ENCODE assay signal across 16 mouse cellular contexts in genomic region chr17:57285077-57285476, GRCm38 (mm10). TPM values are rescaled to one million over a fixed set of nuclear protein-coding genes. Genes with fewer than 3 reads are reported as not detected.
A peak's percentile ranks its signal among the peaks of the same experiment; 100 is the strongest.
DNase-seq lines count a peak whose midpoint lies in the region; ATAC-seq and TF ChIP-seq lines count a peak whose summit lies in the region.
"Had no signal": no experiment of that assay in that cellular context is flagged by ENCODE, and none has a peak within 500 bp of the region (broad histone marks: within the 10 kb centered on the region; RNA-seq: fewer than 3 reads in every experiment).

No protein-coding gene starts in this region.

- no peak for TF ChIP-seq CTCF in spleen, adult 2 months (IDR thresholded peaks at IDR 0.05; ENCODE audit: extremely low read depth, insufficient read depth, insufficient read length, insufficient replicate concordance)
- no peak for TF ChIP-seq CTCF in bone marrow macrophage, adult 2 months (IDR thresholded peaks at IDR 0.05; ENCODE audit: low read depth, low read length)

- peaks cover 50% of the 10 kb centered on the region for H3K4me1 ChIP-seq in spleen, adult 2 months (ENCODE audit: control insufficient read depth, insufficient read depth, insufficient read length)
- peaks cover 73% of the 10 kb centered on the region for H3K4me1 ChIP-seq in bone marrow macrophage, adult 2 months (ENCODE audit: control insufficient read depth, insufficient read depth, low read length)
- H3K4me1 ChIP-seq: forebrain, embryonic 13.5 days; limb, embryonic 12.5 days had no signal

- 24% methylated on average over 2 of the region's 2 CpGs for WGBS in spleen, adult 2 months

- no peak for TF ChIP-seq POLR2A in spleen, adult 2 months (IDR thresholded peaks at IDR 0.05; ENCODE audit: low read depth, low read length)
- no peak for TF ChIP-seq POLR2A in bone marrow macrophage, adult 2 months (IDR thresholded peaks at IDR 0.05; ENCODE audit: borderline replicate concordance, low read depth, low read length)

- H3K27ac ChIP-seq in spleen, adult 2 months (ENCODE audit: insufficient read depth, low read length): peak overlapping the region; percentile 82
- peak overlapping the region; percentile 78 for H3K27ac ChIP-seq in bone marrow macrophage, adult 2 months (ENCODE audit: insufficient read depth, low read depth, low read length)
- H3K27ac ChIP-seq: forebrain, embryonic 13.5 days; limb, embryonic 12.5 days had no signal

- peak; percentile 46; the same call in 1 of the 2 replicates for ATAC-seq in neutrophil, adult 5-6 weeks (ENCODE audit: extremely low read depth, insufficient number of reproducible peaks, low FRiP score, poor library complexity, severe bottlenecking)
- ATAC-seq: forebrain, embryonic 13.5 days; midbrain, embryonic 16.5 days had no signal

- peak; percentile 95 for DNase-seq in heart, adult 11 months
- DNase-seq in heart, postnatal 14 days: no peak
- DNase-seq in spleen, adult 2 months (ENCODE audit: low read depth in 1 of 2, low spot score in 2 of 2): peak in 1 of 2 experiments; percentile 15
- no peak for DNase-seq in spleen, adult 12 weeks (ENCODE audit: low spot score)
- DNase-seq in urinary bladder, postnatal 10 days (ENCODE audit: low spot score): no peak
- no peak for DNase-seq in cerebellum, adult 8-10 months
- DNase-seq: cerebellum, adult 18-20 months; embryo, embryonic 11 days; kidney, adult 9 months; kidney, postnatal 4 days; lung, adult 18-20 months had no signal

- no peaks in the 10 kb centered on the region for H3K27me3 ChIP-seq in spleen, adult 2 months (ENCODE audit: control insufficient read depth, insufficient read depth, low read length)
- H3K27me3 ChIP-seq: forebrain, embryonic 13.5 days had no signal

- intact Hi-C loops in heart, postnatal 14 days (cut with DNase I): no loop called here

- H3K36me3 ChIP-seq in spleen, adult 2 months (ENCODE audit: control insufficient read depth, insufficient read depth, low read length): peaks cover 5% of the 10 kb centered on the region; the same call in 1 of the 2 replicates
- H3K36me3 ChIP-seq: limb, embryonic 12.5 days had no signal

- no peak overlapping the region for H3K4me3 ChIP-seq in spleen, adult 2 months (ENCODE audit: extremely low read depth, insufficient read depth, insufficient read length)
- no peak overlapping the region for H3K4me3 ChIP-seq in bone marrow macrophage, adult 2 months (ENCODE audit: insufficient read depth, low read length)
- H3K4me3 ChIP-seq: forebrain, embryonic 13.5 days; limb, embryonic 12.5 days had no signal

RNA-seq across cellular contexts. Expression of gene Vav1, which starts 6.2 kb away (rescaled TPM):
- 1 to 10 TPM; 2.2 to 5.5 TPM for total RNA-seq in heart, postnatal 14 days (2021)
- 51.6 and 53.3 TPM in 2 replicates for polyA plus RNA-seq in spleen, adult 2 months (2012; rRNA removed)
- polyA plus RNA-seq in bone marrow macrophage, adult 2 months (2012; ENCODE audit: insufficient read depth, insufficient read length, missing spikeins): 128 and 138 TPM in 2 replicates
- 373 and 377 TPM in 2 replicates for total RNA-seq in neutrophil, adult 5-6 weeks (2017)

RNA-seq across cellular contexts. Expression of gene Trip10, which starts 35.8 kb away (rescaled TPM):
- total RNA-seq in heart, postnatal 14 days (2021): 10 to 100 TPM; 72.3 to 77.5 TPM
- 9.8 and 10.5 TPM in 2 replicates for polyA plus RNA-seq in spleen, adult 2 months (2012; rRNA removed)
- polyA plus RNA-seq in bone marrow macrophage, adult 2 months (2012; ENCODE audit: insufficient read depth, insufficient read length, missing spikeins): 24.6 and 26.6 TPM in 2 replicates
- total RNA-seq in neutrophil, adult 5-6 weeks (2017): 3.4 and 4.1 TPM in 2 replicates

RNA-seq across cellular contexts. Expression of gene Gpr108, which starts 36.8 kb away (rescaled TPM):
- total RNA-seq in heart, postnatal 14 days (2021): 10 to 100 TPM; 25.9 to 26.8 TPM
- 38.5 and 39.0 TPM in 2 replicates for polyA plus RNA-seq in spleen, adult 2 months (2012; rRNA removed)
- 60.4 and 60.7 TPM in 2 replicates for polyA plus RNA-seq in bone marrow macrophage, adult 2 months (2012; ENCODE audit: insufficient read depth, insufficient read length, missing spikeins)
- 26.2 and 34.1 TPM in 2 replicates for total RNA-seq in neutrophil, adult 5-6 weeks (2017)

RNA-seq across cellular contexts. Expression of gene C3, which starts 57.1 kb away (rescaled TPM):
- total RNA-seq in heart, postnatal 14 days (2021): 10 to 100 TPM; 47.9 to 65.0 TPM
- 160 and 170 TPM in 2 replicates for polyA plus RNA-seq in spleen, adult 2 months (2012; rRNA removed)
- polyA plus RNA-seq in bone marrow macrophage, adult 2 months (2012; ENCODE audit: insufficient read depth, insufficient read length, missing spikeins): 89.2 and 101 TPM in 2 replicates
- total RNA-seq in neutrophil, adult 5-6 weeks (2017): 164 TPM in 2 replicates

Comparison
In these comparisons a context has a peak if more than half of its experiments do, and no peak if none do; other contexts are left out.
1. RNA of gene Vav1, which starts 6.2 kb away (total RNA-seq): 373 to 377 TPM in neutrophil, adult 5-6 weeks; 2.2 to 5.5 TPM in heart, postnatal 14 days; every median in the first group is over 10 times any median in the second.
2. RNA of gene Trip10, which starts 35.8 kb away (total RNA-seq): 72.3 to 77.5 TPM in heart, postnatal 14 days; 3.4 to 4.1 TPM in neutrophil, adult 5-6 weeks; every median in the first group is over 10 times any median in the second.